Mouse (Mus musculus) liver, adult 2 months (tissue): Measurements from ENCODE around the gene Ier2. TPM values are rescaled to one million over a fixed set of nuclear protein-coding genes. Genes with fewer than 3 reads are reported as not detected.

Experiments
- DNase-seq: peaks from one replicate; pipeline ENCODE4 v3.0.0-alpha.2; 2011; ENCODE audit warnings: low read depth, low spot score; ENCODE audit errors: extremely low read depth
- H3K27ac ChIP-seq: fragments of 200-500 bp; replicated peaks from 2 replicates; pipeline ENCODE4 v1.5.1; 2012; ENCODE audit warnings: low read depth, mild to moderate bottlenecking, control low read depth, inconsistent platforms, low read length; ENCODE audit not compliant: insufficient read depth
- H3K27me3 ChIP-seq: fragments of 200-500 bp; 2 replicates; pipeline ENCODE4 v1.6.1; 2012; ENCODE audit warnings: mild to moderate bottlenecking, moderate library complexity, low read length, inconsistent platforms; ENCODE audit not compliant: control insufficient read depth, insufficient read depth
- H3K36me3 ChIP-seq: fragments of 200-500 bp; 2 replicates; pipeline ENCODE4 v1.6.1; 2012; ENCODE audit warnings: low read length, inconsistent platforms; ENCODE audit not compliant: control insufficient read depth, insufficient read depth
- H3K4me1 ChIP-seq: fragments of 200-500 bp; 2 replicates; pipeline ENCODE4 v1.6.1; 2011; ENCODE audit warnings: low read length; ENCODE audit not compliant: control insufficient read depth, insufficient read depth
- H3K4me3 ChIP-seq: fragments of 200-500 bp; 2 replicates; pipeline ENCODE4 v1.5.1; 2011; ENCODE audit warnings: low read depth, mild to moderate bottlenecking, control low read depth, low read length, moderate library complexity; ENCODE audit not compliant: insufficient read depth
- H3K79me2 ChIP-seq: fragments of 200-500 bp; 2 replicates; pipeline ENCODE4 v1.6.1; 2012; ENCODE audit warnings: inconsistent platforms, mild to moderate bottlenecking, low read length, moderate library complexity; ENCODE audit not compliant: control insufficient read depth, insufficient read depth
- H3K9ac ChIP-seq: fragments of 200-500 bp; 2 replicates; pipeline ENCODE4 v1.6.1; 2012; ENCODE audit warnings: low read depth, mild to moderate bottlenecking, control low read depth, inconsistent platforms, low read length
- CTCF ChIP-seq: fragments of 200-500 bp; IDR thresholded peaks from 2 replicates; pipeline ENCODE4 v1.5.1; 2011; ENCODE audit warnings: low read depth, low read length, control low read depth
- POLR2A ChIP-seq: fragments of 200-500 bp; IDR thresholded peaks from 2 replicates; pipeline ENCODE4 v1.6.1; 2011; ENCODE audit warnings: low read length, control low read depth; ENCODE audit not compliant: insufficient read depth; ENCODE audit errors: extremely low read depth
- WGBS: fragments of 180-500 bp; shearing (Covaris S2); methylation state at CpG from one replicate; pipeline ENCODE4 v1.1.7; 2018; 5-methylcytosine and 5-hydroxymethylcytosine counted together
- polyA plus RNA-seq: library from polyadenylated mRNA; depleted of rRNA; stranded (reverse); fragments of >200 nt; gene quantifications from 2 replicates; pipeline ENCODE4 v1.2.3, GENCODE M21; 2012
- total RNA-seq: library from RNA; depleted of rRNA; stranded (reverse); fragments of >200 nt; gene quantifications from 2 replicates; pipeline ENCODE4 v1.2.3, GENCODE M21; 2014

Gene Ier2
- total and polyA plus RNA-seq, 2 experiments = 12.0 to 13.1 TPM

DNA sequence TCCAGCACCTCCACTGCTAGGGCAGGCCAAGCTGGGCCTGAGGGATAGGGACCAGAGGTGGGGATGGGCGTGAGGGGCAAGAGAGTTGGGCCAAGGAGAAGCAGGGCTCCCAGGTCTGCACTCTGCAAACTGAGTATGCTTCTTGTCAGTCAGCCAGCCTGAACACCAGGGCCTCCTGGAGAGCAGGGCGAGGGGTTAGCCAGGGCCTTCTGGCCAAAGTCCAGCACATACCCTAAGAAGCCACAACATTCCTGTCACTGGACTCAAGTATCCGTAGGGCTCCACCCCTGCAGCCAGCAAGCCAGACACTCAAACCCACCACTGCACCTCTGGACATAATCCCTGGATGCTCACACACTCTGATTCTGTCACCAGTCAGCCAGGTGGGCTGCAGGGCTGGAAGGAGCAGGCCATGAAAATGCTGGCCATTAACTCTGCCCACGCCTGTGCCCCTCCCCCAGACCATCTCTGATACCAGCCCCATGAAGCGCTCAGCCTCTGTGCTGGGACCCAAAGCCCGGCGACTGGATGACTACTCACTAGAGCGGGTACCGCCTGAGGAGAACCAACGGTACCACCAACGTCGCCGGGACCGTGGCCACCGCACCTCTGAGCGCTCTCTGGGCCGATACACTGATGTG is 26.5 kb downstream of the Ier2 start:
- Histone ChIP-seq H3K79me2 (no peaks in the 10 kb centered on the region), H3K36me3 (no peaks in the 10 kb centered on the region), H3K27me3 (no peaks in the 10 kb centered on the region), H3K9ac (no peak overlapping the region), H3K27ac (no peak overlapping the region), H3K4me1 (peaks cover 2% of the 10 kb centered on the region; the same call in 1 of the 2 replicates), H3K4me3 (no peak overlapping the region)
- 93% methylated on average over 17 of the region's 17 CpGs for WGBS
- TF ChIP-seq POLR2A (no peak), CTCF (no peak)
- no peak for DNase-seq

DNA sequence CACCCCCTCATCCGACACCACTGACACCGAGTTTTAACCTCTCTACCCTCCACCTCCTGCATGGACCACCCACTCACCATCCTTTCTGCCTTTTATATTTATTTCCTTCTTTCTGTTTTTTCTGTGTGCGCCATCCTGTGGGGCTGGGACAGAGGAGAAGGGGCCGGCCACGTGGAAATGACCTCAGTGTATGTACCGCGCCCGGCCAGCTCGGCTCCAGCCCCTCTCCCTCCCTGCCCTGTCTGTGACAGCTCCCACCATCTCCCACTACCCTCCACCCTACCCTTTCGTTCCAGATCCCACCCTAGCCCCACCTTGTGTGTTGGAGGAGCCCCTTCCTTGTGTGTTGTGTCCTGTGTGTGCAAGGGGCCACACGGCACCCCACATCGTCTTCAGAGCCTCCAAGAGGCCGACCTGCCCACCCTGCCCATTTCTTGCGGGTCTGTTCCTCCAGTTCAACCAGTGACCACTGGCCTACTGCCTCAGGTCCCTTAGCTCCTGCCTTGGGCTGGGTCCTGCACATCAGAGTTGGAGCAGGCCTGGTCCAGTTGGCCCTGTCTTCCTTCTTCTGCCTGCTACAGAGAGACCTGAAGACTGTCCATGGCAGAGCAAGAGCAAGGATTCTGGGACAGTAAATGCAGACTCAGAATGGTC is 27.1 kb downstream of the Ier2 start:
- Histone ChIP-seq H3K27me3 (no peaks in the 10 kb centered on the region), H3K79me2 (no peaks in the 10 kb centered on the region), H3K9ac (no peak overlapping the region), H3K36me3 (no peaks in the 10 kb centered on the region), H3K4me1 (peaks cover 2% of the 10 kb centered on the region; the same call in 1 of the 2 replicates), H3K27ac (no peak overlapping the region), H3K4me3 (no peak overlapping the region)
- TF ChIP-seq POLR2A (no peak), CTCF (no peak)
- DNase-seq = no peak
- WGBS = 84% methylated on average over 14 of the region's 14 CpGs

DNA sequence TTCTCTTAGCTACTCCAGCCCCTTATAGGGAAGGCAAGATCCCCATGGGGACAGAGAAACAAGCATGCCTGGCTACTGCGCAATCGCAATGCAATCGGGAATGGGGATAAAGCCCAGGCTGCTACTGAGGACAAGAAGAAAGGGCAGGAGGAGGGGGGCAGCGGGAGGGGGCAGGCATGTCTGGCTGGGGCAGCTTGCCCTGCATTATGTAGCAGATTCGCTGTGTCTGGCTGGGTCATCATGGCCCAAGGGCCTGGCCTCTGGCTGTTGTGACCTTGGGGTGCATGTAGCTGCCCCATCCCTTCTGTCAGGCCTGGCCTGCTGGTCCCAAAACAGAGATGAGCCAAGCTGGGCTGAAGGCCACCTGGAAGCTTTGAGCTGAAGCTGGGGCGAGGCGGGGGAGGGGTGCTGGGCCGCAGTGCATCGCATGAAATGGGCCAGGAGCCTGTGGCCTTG is 27.8 kb downstream of the Ier2 start:
- WGBS = 51% methylated on average over 9 of the region's 9 CpGs
- H3K9ac ChIP-seq = no peak overlapping the region
- no peaks in the 10 kb centered on the region for H3K27me3 ChIP-seq
- no peaks in the 10 kb centered on the region for H3K36me3 ChIP-seq
- DNase-seq = no peak
- no peak overlapping the region for H3K4me3 ChIP-seq
- H3K27ac ChIP-seq = no peak overlapping the region
- H3K79me2 ChIP-seq = no peaks in the 10 kb centered on the region
- TF ChIP-seq CTCF (no peak), POLR2A (no peak)
- H3K4me1 ChIP-seq = no peaks in the 10 kb centered on the region

DNA sequence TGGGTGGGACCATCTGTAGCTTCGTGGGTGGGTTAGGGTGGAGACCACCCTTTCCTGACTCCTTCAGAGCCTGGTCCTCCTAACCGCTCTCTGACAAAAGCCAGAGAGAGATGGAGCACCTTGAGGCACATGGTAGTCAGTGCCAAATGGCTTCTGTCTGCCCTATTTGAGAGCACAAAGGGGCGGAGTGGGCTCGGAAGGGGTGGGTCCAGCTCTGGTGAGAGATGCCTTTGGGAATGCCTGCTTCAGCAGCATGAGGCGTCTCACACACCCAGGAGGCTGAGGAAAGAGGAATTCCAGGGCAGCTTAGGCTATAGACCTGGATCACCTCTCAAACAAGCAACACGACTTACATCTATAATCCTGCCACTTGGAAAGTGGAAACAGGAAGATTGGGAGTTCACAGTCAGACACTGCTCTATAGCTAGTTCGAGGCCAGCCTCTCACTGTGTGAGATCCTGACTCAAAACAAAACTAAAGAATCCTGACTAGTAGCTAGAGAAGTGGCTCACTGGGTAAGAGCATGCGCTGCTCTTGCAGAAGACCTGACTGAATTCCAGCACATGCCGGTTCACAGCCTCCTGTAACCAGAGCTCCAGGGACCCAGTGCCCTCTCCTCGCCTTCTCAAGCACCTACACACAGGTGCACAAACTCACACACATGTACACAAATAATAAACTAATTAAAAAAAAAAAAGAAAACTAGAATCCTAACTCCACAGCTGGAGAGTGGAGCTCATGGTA is 28.6 kb downstream of the Ier2 start:
- Histone ChIP-seq H3K27me3 (no peaks in the 10 kb centered on the region), H3K79me2 (no peaks in the 10 kb centered on the region), H3K27ac (no peak overlapping the region), H3K36me3 (no peaks in the 10 kb centered on the region), H3K4me1 (no peaks in the 10 kb centered on the region), H3K9ac (no peak overlapping the region), H3K4me3 (no peak overlapping the region)
- DNase-seq = no peak
- no peak for TF ChIP-seq POLR2A
- 62% methylated on average over 10 of the region's 10 CpGs for WGBS

DNA sequence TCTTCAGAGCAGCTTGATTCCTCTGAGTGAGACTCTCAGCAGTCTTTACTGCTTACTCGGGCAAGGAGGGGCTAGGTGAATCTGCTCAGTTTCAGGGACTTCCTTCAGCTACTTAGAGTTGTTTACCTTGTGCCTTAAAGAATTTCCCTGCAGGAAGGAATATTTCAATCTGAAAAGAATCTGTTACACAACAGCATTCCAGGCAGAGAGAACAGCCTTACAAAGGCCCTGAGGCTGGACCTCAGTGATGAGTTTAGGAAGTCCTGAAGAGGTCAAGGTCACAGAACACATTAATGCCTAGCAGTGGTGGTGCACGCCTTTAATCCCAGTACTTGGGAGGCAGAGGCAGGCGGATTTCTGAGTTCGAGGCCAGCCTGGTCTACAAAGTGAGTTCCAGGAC is 30.8 kb downstream of the Ier2 start:
- Histone ChIP-seq H3K27me3 (no peaks in the 10 kb centered on the region), H3K79me2 (no peaks in the 10 kb centered on the region), H3K27ac (no peak overlapping the region), H3K4me3 (no peak overlapping the region), H3K36me3 (no peaks in the 10 kb centered on the region), H3K9ac (no peak overlapping the region), H3K4me1 (no peaks in the 10 kb centered on the region)
- WGBS = 92% methylated on average over 4 of the region's 4 CpGs
- DNase-seq = no peak
- TF ChIP-seq CTCF (no peak), POLR2A (no peak)
